Mouse (Mus musculus): ENCODE data around the gene Sms. TPM values are rescaled to one million over a fixed set of nuclear protein-coding genes. Genes with fewer than 3 reads are reported as not detected.

Gene Sms
- 10 to 100 TPM; 69.9 to 72.2 TPM for total RNA-seq (2021)
- long read RNA-seq, experiment 1, transcript Sms-201 (11 exons, 3,717 nt), result major isoform, 31 of 51 reads
- long read RNA-seq, experiment 1, partial matches to known transcripts, result 3 of 51 reads
- long read RNA-seq, experiment 1, other reads (novel, unspliced or antisense), result 15 of 51 reads
- long read RNA-seq, experiment 2, transcript Sms-201 (11 exons, 3,717 nt), result major isoform, 30 of 44 reads
- long read RNA-seq, experiment 2, partial matches to known transcripts, result 2 of 44 reads
- long read RNA-seq, experiment 2, other reads (novel, unspliced or antisense), result 11 of 44 reads

- intact Hi-C loops (cut with DNase I), result no loop called here
- peak; percentile 15 to 31 for DNase-seq (ENCODE audit: low spot score in 2 of 2)
These were observed at the start of gene Sms for GRCm38 (mm10) chrX:157491944-157492726. Gene Sms, minus strand, starts transcription at chrX:157492287.

GRCm38 (mm10) chrX:157506400-157506799 is 14.3 kb upstream of the Sms start:
- intact Hi-C loops (cut with DNase I), result no loop called here
- DNase-seq (ENCODE audit: low spot score in 2 of 2), result no peak

DNA sequence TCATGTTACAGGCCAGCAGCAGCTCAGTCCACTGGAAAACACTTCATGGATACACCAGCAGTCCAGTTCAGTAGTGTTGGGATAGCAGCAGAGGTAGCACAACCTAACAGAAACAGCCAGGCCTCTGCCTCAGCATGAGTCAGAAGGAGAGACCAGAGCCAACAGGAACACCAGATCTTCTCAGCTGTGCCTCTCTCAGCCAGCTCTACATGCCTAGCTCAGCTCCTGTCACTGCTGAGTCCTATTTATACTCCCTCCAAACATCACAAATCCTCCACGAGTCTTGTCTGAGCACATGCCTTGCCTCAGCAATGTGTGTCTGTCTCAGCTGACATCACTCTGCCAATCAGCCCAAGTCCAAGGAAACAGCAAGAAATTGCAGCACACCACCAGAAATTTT is 12.4 kb upstream of the Sms start:
- intact Hi-C loops (cut with DNase I), result no loop called here

DNA sequence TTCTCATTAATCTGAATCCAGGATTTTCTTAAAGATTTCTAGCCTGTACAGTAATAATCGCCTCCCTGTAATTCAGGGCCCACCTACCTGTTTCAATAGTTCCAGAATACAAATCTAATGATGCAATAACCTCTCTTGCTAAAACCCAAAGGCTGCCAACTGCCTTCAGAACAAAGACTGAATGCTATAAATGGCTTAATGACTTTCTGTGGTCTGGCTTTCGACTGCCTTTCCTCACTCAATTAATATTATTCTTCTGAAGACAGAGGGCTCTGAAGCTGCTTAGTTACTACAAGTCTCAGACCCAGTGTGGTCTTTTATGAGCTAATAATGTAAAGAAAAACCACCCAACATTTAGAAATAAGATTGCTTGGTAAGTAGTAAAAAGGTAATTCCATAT is 9.8 kb upstream of the Sms start:
- intact Hi-C loops (cut with DNase I), result no loop called here
- no peak for DNase-seq (ENCODE audit: low spot score in 2 of 2)

More for the DNA sequence above, 12.4 kb upstream of the Sms start:
- no peak for DNase-seq (ENCODE audit: low spot score in 2 of 2)

- no peak for DNase-seq (ENCODE audit: low spot score in 2 of 2)
- intact Hi-C loops (cut with DNase I), result no loop called here
These were observed 7.9 kb upstream of the Sms start for GRCm38 (mm10) chrX:157500004-157500403.

GRCm38 (mm10) chrX:157493159-157493558 is 1.1 kb upstream of the Sms start:
- no peak for DNase-seq (ENCODE audit: low spot score in 2 of 2)
- intact Hi-C loops (cut with DNase I), result no loop called here

DNA sequence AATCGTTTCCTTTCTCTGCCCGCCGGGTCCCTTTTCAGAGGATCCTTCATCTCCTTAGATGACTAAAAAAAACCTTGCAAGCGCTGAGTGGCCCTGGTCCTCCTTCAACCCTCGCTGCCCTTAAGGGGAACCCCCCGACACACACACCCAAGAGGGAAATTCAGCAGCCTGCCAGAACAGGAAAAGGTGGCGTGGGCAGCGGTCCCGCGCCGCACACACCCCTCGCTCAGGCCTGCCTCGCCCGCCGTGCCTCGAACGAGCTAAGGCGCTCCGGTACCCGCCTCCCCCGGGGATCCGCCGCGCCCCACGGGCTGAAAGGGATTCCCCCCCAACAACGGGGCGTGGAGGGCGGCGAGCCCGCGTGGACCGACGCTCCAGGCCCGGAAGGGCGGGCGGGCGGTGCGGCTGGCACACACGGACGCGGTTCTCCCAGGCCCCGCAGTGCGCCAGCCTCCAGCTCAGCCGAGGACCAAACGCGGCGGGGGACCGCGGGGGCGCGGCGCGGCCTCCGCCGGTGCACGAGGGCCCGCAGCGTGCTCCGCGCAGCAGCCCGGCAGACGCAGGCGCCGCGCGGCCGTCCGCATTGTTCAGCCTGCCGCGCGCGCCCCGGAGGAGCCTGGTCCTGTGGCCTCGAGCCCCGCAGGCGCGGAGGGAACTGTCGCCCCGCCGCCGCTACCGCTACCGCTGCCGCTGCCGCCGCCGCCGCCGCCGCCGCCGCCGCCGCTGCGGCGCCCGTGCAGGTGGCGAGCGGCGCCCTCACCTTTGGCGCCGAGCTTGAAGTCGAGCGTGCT is 747 bp downstream of the Sms start:
- intact Hi-C loops (cut with DNase I), result no loop called here
- peak; percentile 12 to 22 for DNase-seq (ENCODE audit: low spot score in 2 of 2)

- intact Hi-C loops (cut with DNase I), result no loop called here
- DNase-seq (ENCODE audit: low spot score in 2 of 2), result peak in 1 of 2 experiments; percentile 11
These were observed 1.3 kb downstream of the Sms start for GRCm38 (mm10) chrX:157490769-157491144.

GRCm38 (mm10) chrX:157489871-157490721 is 2.0 kb downstream of the Sms start:
- DNase-seq (ENCODE audit: low spot score in 2 of 2), result no peak
- intact Hi-C loops (cut with DNase I), result no loop called here

GRCm38 (mm10) chrX:157488831-157489230 is 3.3 kb downstream of the Sms start:
- DNase-seq (ENCODE audit: low spot score in 2 of 2), result no peak
- intact Hi-C loops (cut with DNase I), result no loop called here

- DNase-seq (ENCODE audit: low spot score in 2 of 2), result peak; percentile 13 to 27
- intact Hi-C loops (cut with DNase I), result no loop called here
These were observed 5.3 kb downstream of the Sms start for GRCm38 (mm10) chrX:157486765-157487164.

GRCm38 (mm10) chrX:157482842-157483241 is 9.2 kb downstream of the Sms start:
- intact Hi-C loops (cut with DNase I), result no loop called here
- DNase-seq (ENCODE audit: low spot score in 2 of 2), result no peak

- no peak for DNase-seq (ENCODE audit: low spot score in 2 of 2)
- intact Hi-C loops (cut with DNase I), result no loop called here
These were observed 10.2 kb downstream of the Sms start for GRCm38 (mm10) chrX:157481860-157482259.

DNA sequence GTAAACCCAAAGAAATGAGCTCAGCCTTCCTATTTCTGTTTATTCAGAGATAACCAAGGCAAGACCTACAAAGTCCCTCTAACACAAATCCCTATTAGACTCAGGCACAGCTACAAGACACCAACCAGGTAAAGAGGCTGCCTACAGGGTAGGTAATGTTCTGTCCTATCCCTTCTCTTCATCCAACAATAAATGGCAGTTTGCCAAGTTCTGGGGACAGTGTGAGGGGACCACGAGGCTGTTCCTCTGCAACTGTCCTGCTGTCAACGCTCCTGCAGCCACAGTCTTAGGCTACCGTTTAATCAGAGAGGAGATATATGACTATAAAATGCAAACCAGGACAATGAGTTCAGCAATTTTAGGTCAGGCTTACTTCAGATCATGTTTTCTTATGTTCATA is 14.8 kb downstream of the Sms start:
- intact Hi-C loops (cut with DNase I), result no loop called here
- no peak for DNase-seq (ENCODE audit: low spot score in 2 of 2)

- intact Hi-C loops (cut with DNase I), result no loop called here
- no peak for DNase-seq (ENCODE audit: low spot score in 2 of 2)
These were observed 15.8 kb downstream of the Sms start for GRCm38 (mm10) chrX:157476153-157476810.

DNA sequence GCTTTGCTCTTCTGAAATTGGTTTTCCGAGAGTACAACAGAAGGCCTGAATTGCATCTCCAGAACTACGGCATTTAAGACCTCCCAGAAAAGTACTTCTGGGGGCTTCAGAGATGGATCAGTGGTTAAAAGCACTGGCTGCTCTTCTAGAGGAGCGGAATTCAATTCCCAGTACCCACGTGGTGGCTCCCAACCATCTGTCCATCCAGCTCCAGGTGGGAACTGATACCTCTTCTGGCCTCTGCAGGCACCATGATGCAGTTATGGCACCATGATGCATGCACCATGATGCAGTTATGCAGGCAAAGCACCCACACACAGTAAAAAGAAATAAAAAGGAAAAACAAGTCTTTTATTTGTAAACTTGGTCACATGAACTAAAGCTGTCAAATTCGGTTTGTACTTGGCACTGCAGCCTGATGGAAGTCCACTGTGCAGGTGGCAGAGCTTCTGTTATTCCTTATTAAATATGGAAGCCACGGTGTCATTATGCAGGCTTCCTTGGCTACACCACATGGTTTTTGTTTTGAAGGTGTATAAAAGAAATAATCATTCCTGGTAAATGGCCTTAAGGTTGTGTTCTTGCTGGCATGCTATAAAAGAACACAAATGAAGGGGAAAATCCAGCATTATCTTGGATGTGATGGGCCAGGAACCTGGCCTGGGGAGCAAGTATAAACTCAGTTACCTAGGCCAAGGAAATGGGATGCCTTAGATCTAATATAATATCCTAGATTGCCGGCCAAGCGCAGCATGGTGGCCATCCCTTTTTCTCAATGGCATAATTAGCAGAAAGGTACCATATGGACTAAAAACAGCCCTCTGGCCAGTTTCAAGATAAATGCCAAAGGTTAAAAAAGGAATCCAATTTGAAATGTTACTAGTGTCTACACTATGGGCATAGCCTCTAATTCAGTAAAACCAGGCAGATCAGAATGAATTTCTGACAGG is 20.1 kb downstream of the Sms start:
- intact Hi-C loops (cut with DNase I), result no loop called here
- no peak for DNase-seq (ENCODE audit: low spot score in 2 of 2)

GRCm38 (mm10) chrX:157468795-157469194 is 23.3 kb downstream of the Sms start:
- intact Hi-C loops (cut with DNase I), result loop anchor here (10.0 kb wide), 1 partner anchor 176 kb away; no protein-coding TSS in a partner anchor

DNA sequence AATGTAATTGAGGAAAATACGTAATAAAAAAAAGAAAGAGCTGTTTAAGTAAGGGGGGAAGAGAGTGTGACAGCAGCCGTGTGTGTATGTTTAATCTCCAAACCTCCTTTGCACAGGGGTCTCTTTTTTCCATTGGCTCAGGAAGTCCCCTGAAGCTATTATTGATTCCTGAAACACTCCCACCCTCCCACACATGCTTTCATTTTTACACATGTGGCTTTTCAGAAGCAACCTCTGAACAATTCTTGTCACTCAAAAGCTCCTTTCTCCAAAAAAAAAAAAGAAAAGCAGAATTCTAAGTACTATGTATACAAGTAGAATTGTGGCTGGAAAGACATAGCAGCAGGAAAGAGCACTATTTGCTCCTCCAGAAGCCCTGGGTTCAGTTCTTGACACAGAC is 24.0 kb downstream of the Sms start:
- no peak for DNase-seq (ENCODE audit: low spot score in 2 of 2)
- intact Hi-C loops (cut with DNase I), result loop anchor here (10.0 kb wide), 1 partner anchor 177 kb away; no protein-coding TSS in a partner anchor

More at GRCm38 (mm10) chrX:157468795-157469194, 23.3 kb downstream of the Sms start:
- no peak for DNase-seq (ENCODE audit: low spot score in 2 of 2)

Measured in left cerebral cortex, postnatal 14 days (tissue).